Mouse (Mus musculus): Measurements from ENCODE around the gene Zswim4.

Zswim4 gene

DNA sequence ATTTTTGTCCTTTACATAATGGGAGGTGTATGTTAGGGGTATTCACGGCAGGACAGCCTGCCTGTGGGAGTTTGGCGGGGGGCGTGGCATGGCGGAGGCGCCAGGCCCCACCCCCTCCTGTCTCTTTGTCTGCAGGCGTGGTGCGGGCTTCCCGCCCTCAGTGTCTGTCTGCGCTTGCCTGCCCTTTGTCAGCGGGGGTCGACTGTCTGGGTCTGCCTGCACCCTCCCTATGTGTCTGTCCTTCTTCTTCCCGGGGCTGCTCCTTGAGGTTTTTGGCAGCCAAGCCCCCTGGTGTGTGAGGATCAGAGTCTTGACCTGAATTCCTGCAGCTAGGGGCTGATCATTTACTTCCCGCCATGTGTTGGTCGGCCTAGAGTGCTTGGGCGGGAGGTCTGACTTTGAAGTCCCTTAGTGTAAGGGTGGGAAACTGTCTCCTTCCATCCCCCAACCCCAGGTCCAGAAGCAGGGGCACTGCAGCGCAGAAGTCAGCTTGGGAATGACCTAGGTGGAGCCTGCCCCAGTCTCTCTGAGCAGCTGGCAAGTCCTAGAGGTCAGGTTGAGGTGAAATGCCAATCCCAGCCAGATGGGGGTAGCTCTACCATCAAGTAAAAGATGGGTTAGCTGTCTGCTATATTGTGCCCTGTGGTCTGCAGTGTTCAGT lies 56.2 kb downstream of the Zswim4 start:
- peak; percentile 82 for DNase-seq (ENCODE audit: low spot score)

DNA sequence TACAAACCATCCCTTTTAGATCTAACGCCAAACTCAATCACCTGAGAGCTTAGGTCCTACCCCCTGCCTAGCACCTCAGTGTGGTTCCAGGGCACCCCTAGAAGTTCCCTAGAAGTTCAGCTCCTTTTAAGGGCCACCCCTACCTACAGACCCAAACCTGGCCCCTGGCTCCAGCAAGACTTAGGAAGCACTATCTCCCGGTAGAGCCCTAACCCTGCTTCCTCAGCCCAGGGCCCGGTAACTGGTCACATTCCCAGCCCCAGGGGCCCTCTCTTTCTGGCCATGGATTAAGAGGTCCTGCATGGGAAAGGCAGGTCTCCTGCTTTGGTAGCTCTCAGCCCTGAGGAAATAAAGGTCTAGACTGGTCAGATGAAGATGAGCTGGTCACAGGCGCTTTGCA lies 56.9 kb downstream of the Zswim4 start:
- DNase-seq (ENCODE audit: low spot score), result no peak

DNA sequence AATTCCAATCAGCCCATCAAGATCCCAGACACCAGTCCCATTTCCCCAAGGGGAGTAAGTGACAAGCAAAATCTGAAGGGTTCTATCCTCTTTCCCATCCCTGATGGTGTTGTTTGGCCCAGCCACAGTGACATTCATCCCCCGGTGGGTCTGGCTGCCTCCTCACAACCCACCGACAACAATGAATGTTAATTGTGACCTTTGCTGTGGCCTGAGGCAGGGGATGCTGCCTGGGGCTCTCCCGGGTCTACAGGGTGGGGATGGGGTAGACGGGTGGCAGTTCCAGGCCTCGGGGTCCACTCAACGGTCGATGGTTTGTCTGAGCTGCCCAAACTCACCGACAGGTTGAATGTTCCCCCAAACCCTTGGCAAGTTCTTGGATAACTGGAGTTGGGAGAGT lies 58.3 kb downstream of the Zswim4 start:
- DNase-seq (ENCODE audit: low spot score), result no peak

DNA sequence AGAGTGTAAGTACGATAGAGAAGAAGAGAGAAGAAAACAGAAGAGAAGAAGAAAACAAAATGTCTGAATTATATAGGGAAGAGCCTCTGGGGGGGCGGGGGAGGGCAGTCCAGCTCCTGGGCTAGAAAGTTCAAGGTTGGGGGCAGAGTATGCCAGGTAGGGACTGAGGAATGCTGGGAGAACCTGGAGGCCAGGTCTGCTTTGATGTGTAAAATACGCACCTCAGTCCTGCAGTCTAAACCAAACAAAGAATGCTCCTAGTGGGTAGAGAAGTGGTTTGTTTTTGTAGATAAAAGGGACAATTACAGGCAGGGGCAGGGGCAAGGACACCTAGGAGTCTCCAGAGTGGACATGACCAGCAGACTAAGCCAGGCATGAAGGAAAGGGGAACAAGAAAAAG lies 59.5 kb downstream of the Zswim4 start:
- DNase-seq (ENCODE audit: low spot score), result no peak

DNA sequence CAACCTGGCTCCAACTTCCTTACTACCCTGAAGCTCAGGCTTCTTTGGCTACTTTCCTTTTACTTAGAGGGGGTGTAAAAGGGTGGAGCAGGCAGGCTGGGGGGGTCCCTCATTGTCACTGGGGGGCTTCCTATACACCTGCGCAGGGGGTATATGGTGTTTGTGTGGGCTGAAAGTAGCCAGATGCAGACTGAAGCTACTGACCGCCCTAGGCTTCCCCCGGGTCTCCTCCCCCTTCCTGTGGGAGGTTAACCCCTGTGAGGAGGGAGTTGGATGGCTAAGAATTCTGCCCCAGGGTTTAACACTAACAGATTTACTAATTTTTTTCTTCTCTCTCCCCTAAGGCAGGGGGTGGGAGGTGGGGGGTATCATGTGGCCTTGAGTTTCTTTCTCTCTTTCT lies 60.3 kb downstream of the Zswim4 start:
- no peak for DNase-seq (ENCODE audit: low spot score)

DNA sequence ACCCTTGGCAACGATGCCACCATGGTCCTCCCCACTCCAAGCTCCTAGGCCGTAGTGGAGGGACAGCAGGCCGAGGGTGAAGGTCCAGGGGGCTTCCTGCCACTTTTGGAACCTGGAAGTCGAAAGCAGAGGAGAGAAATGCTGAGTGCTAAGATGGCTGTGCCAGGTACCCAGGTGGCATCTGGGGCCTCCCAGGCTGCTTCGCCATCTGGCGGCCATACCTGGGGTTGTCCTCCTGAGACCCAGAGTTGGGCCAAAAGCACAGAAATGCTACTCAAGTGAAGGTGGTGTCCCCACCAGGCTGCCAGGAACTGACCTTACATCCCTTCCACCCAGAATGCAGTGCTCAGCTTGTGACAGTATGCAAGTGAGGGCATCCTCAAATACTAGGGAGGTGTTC lies 63.0 kb downstream of the Zswim4 start:
- DNase-seq (ENCODE audit: low spot score), result no peak

DNA sequence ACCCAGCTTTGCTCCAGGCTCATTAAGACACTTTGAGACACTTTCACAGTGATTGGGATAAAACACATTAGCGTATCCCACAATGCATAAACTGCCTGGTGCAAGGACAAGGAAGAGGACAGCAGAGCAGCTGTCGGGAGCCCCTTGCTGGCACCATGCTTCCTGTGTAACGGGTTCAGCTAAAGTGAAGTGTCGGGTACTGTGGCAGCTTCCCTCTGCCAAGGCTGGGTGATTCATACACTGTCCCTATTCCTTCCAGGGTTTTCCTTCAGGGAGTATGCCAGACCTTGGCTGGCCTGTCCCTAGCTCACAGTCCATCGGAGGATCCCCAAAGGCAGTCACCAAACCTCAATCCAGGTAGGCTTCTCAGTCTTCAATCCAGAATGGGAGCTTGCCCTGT lies 66.8 kb downstream of the Zswim4 start:
- DNase-seq (ENCODE audit: low spot score), result no peak

DNA sequence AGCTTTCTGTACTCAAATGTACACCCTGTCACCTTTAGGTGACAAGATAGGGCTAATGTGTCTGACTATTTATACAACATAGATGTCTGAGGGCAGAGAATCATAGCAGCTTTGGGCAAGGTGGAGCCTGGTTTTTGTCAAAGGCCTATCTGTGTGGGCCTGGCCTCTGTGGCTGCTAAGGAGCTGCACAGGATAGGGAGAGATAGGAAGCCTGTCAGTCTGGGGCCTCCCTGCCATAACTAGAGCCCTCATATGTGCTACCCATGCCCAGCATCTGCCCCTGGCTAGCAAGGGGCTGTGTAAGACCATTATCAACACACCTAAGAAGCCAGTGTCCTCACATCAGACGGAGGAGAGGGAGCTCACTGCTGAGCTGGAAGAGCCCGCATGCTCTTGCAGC lies 69.2 kb downstream of the Zswim4 start:
- DNase-seq (ENCODE audit: low spot score), result no peak
